Mouse (Mus musculus) intestine, postnatal 0 days (tissue): ENCODE data around the gene Ppp1cc. TPM values are rescaled to one million over a fixed set of nuclear protein-coding genes. Genes with fewer than 3 reads are reported as not detected.

Source experiments
- ATAC-seq: fragments of 200-750 bp; cut with Nextera tagmentation; 2 replicates; pipeline ENCODE4 v1.8.0; 2017; ENCODE audit warnings: mild to moderate bottlenecking, moderate TSS enrichment, moderate library complexity
- H3K27ac ChIP-seq: fragments of 300-500 bp; sonication (generic); 2 replicates; pipeline ENCODE4 v1.5.1; 2014; ENCODE audit warnings: mild to moderate bottlenecking, low read depth, low read length, moderate library complexity
- H3K27me3 ChIP-seq: fragments of 300-500 bp; sonication (generic); replicated peaks from 2 replicates; pipeline ENCODE4 v1.6.1; 2014; ENCODE audit warnings: low read length, mixed read lengths; ENCODE audit not compliant: control insufficient read depth, insufficient read depth
- H3K36me3 ChIP-seq: fragments of 300-500 bp; sonication (generic); 2 replicates; pipeline ENCODE4 v1.6.1; 2014; ENCODE audit warnings: mild to moderate bottlenecking, moderate library complexity; ENCODE audit not compliant: control insufficient read depth, insufficient read depth
- H3K4me1 ChIP-seq: fragments of 300-500 bp; sonication (generic); replicated peaks from 2 replicates; pipeline ENCODE4 v1.6.1; 2014; ENCODE audit warnings: antibody characterized with exemption, low read length, mixed read lengths; ENCODE audit not compliant: control insufficient read depth, insufficient read depth
- H3K4me2 ChIP-seq: fragments of 300-500 bp; sonication (generic); replicated peaks from 2 replicates; pipeline ENCODE4 v1.6.1; 2014; ENCODE audit warnings: low read depth, mild to moderate bottlenecking, moderate library complexity
- H3K4me3 ChIP-seq: fragments of 300-500 bp; sonication (generic); 2 replicates; pipeline ENCODE4 v1.5.1; 2014; ENCODE audit warnings: low read depth, low read length
- H3K9ac ChIP-seq: fragments of 300-500 bp; sonication (generic); 2 replicates; pipeline ENCODE4 v1.6.1; 2014; ENCODE audit warnings: mild to moderate bottlenecking, low read depth, low read length
- H3K9me3 ChIP-seq: fragments of 300-500 bp; sonication (generic); 2 replicates; pipeline ENCODE4 v1.6.1; 2016; ENCODE audit warnings: mixed run types; ENCODE audit not compliant: control insufficient read depth
- CTCF ChIP-seq: sonication (generic); IDR thresholded peaks from 2 replicates; pipeline ENCODE4 v1.5.1; 2016; ENCODE audit warnings: low read depth, mild to moderate bottlenecking, control low read depth, antibody characterized with exemption, moderate library complexity
- WGBS: fragments of 180-500 bp; shearing (Covaris S2); extraction: QIAGEN DNeasy Blood & Tissue Kit; methylation state at CpG from one replicate; pipeline ENCODE4 v1.1.7; 2014; 5-methylcytosine and 5-hydroxymethylcytosine counted together
- polyA plus RNA-seq: library from polyadenylated mRNA; unstranded; fragments of >200 nt; fragmentation: Nextera tagmentation; extraction: Ambion mirVana; gene quantifications from 2 replicates; pipeline ENCODE4 v1.2.1, GENCODE M21; 2015

Gene Ppp1cc
- polyA plus RNA-seq, 1 experiment from 2014 or later = 144 TPM

DNA sequence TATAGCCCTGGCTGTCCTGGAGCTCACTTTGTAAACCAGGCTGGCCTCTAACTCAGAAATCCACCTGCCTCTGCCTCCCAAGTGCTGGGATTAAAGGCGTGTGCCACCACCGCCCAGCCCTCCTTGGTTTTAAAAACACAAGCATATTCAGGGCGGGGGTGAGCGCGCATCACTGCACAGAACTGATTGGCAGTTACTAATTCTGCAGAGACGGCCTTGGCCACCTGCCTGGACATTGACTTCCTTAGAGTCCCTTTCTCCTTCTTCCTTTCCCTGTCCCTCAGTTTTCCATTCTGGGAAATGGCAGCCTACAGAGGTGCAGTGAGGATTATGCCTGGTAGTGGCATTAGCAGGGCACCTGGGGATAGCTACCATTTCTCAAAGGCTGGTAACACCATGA, 59.6 kb downstream of the Ppp1cc start:
- no peaks in the 10 kb centered on the region for H3K9me3 ChIP-seq
- H3K36me3 ChIP-seq = no peaks in the 10 kb centered on the region
- no peak overlapping the region for H3K27ac ChIP-seq
- 87% methylated on average over 6 of the region's 6 CpGs for WGBS
- no peak for ATAC-seq
- no peaks in the 10 kb centered on the region for H3K4me1 ChIP-seq
- TF ChIP-seq CTCF = no peak
- H3K27me3 ChIP-seq = no peaks in the 10 kb centered on the region
- no peak overlapping the region for H3K4me2 ChIP-seq
- no peak overlapping the region for H3K9ac ChIP-seq
- no peak overlapping the region for H3K4me3 ChIP-seq

DNA sequence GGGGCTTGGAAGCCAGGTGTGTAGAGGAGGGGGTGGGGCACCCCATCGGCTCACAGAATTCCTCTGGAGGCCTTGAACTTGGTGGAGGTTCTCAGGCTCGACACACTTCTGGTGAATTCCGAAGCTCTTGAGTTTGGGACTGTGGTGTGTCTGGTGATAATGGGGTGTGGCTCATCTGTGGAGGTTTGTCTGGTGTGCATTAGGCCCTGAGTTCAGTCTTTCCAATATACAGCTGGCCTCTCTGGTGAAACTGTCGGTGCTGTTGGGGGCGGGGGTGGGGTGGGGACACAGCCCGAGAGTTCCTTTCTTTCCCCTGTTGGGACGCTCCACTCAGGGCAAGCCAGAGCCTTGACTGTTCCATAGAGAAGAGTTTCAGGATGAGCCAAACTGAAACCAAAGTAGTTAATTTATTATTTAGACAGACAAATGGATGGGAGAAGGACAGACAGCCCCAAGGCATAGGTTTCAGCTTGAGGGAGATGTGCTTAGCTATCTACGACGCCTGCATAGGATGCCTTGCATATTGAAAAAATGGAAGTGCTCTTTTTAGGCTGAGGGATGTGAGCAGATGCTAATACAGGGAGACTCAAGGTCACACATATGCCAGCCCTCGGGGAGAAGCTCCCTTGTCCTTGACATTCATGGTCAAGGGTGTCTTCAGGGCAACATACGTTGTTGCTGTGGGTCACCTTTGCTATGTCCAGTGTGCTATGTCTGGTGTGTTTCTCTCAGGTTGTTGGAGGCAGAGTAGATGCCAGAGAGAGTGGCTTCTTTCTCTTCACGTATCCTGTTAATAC, 60.2 kb downstream of the Ppp1cc start:
- Histone ChIP-seq H3K4me3 (no peak overlapping the region), H3K27ac (no peak overlapping the region), H3K4me1 (no peaks in the 10 kb centered on the region), H3K9me3 (no peaks in the 10 kb centered on the region), H3K27me3 (no peaks in the 10 kb centered on the region), H3K4me2 (no peak overlapping the region), H3K36me3 (no peaks in the 10 kb centered on the region), H3K9ac (no peak overlapping the region)
- no peak for ATAC-seq
- TF ChIP-seq CTCF = no peak
- WGBS = 84% methylated on average over 12 of the region's 12 CpGs

DNA sequence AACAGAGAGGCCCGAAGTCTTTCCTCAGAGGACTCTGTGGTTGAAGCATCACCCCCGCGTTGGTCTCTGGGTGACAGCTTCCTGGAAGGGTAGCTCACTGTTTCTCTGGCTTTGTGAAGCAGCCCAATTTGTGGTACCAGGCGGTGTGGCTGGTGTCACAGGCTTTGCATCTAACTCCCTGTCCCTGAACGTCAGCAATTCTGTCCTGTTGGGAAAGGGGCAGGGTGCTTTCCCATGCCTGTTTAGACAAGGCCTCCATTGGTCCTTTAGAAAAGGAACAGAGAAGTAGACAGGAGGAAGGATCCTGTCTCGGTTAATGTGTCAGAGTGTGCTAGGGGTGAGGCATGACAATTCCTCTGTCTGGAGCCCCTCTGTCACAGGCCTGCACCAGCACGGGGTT, 60.9 kb downstream of the Ppp1cc start:
- H3K27ac ChIP-seq = no peak overlapping the region
- WGBS = 84% methylated on average over 7 of the region's 7 CpGs

DNA sequence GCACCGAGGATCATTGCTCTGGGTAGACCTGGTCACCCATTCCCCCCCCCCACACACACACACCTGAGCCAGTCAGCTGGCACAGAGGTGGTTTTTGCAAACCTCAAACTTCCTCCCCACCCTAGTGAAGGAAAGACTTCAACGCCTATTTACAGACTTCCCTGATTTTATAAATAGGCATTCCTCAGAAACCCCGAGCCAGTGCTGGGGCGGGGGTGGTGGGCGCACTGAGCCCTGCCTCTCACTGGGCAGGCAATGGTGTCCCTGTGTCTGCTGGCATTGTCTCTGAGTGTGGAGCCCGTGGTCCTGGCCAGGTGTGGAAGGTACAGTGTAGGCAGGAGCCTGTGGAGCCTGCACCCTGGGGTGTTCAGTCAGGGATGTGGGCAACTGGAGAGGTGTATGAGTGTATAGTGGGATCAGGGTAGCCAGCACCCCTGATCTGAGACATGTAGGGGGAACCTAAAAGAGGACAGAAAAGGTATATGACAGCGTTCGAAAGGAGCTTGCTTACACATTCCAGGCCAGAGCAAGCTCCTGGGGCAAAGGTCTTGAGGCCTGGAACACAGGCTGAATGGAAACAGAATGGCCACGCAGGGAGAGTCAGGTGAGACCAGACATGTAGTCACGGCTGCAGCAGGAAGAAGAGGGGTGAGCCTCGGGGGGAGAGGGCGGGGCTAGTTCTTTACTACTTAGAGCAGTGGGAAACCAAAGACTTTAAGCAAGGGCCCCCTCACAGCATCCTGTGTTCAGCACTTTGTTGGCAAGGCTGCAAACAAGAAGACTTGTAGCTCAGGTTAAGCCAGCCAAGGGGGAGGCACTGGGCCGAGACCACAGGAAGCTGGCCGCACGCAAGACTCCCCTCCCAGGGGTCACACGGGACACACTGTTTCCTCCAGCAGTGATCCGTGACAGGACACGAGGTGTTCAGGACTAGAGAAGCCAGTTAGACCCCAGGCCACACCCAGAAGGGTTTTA, 61.9 kb downstream of the Ppp1cc start:
- peak; percentile 46; the same call in 1 of the 2 replicates for ATAC-seq
- no peaks in the 10 kb centered on the region for H3K4me1 ChIP-seq
- H3K27ac ChIP-seq = no peak overlapping the region
- H3K36me3 ChIP-seq = no peaks in the 10 kb centered on the region
- no peaks in the 10 kb centered on the region for H3K9me3 ChIP-seq
- H3K4me3 ChIP-seq = no peak overlapping the region
- H3K4me2 ChIP-seq = no peak overlapping the region
- TF ChIP-seq CTCF = no peak
- WGBS = 49% methylated on average over 18 of the region's 18 CpGs
- no peaks in the 10 kb centered on the region for H3K27me3 ChIP-seq
- no peak overlapping the region for H3K9ac ChIP-seq

More for the DNA sequence above, 60.9 kb downstream of the Ppp1cc start:
- no peak overlapping the region for H3K4me3 ChIP-seq
- no peaks in the 10 kb centered on the region for H3K9me3 ChIP-seq
- H3K36me3 ChIP-seq = no peaks in the 10 kb centered on the region
- no peak overlapping the region for H3K9ac ChIP-seq
- H3K4me1 ChIP-seq = no peaks in the 10 kb centered on the region
- ATAC-seq = no peak
- no peaks in the 10 kb centered on the region for H3K27me3 ChIP-seq
- TF ChIP-seq CTCF = no peak
- no peak overlapping the region for H3K4me2 ChIP-seq

DNA sequence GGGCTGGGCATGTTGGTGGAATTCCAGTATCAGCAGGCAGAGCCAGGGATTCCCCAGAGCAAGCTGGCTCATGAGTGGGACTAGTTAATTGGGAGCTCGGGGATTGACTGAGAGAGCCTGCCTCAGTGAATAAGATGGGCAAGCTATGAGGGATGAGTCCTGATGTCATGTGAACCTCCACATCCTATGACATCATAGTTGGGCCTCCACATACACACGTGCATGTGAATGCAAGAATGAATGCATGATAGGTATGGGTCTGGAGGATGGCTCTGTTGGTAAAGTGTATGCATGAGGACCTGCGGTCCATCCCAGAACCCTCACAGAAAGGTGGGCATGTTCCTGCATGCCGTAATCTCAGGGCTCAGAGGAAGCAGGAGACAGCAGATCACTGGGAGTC, 63.0 kb downstream of the Ppp1cc start:
- no peak overlapping the region for H3K4me3 ChIP-seq
- no peaks in the 10 kb centered on the region for H3K9me3 ChIP-seq
- H3K4me2 ChIP-seq = no peak overlapping the region
- 86% methylated on average over 4 of the region's 4 CpGs for WGBS
- no peak for TF ChIP-seq CTCF
- H3K27me3 ChIP-seq = no peaks in the 10 kb centered on the region
- H3K4me1 ChIP-seq = no peaks in the 10 kb centered on the region
- no peak for ATAC-seq
- H3K9ac ChIP-seq = no peak overlapping the region
- no peak overlapping the region for H3K27ac ChIP-seq
- H3K36me3 ChIP-seq = no peaks in the 10 kb centered on the region

DNA sequence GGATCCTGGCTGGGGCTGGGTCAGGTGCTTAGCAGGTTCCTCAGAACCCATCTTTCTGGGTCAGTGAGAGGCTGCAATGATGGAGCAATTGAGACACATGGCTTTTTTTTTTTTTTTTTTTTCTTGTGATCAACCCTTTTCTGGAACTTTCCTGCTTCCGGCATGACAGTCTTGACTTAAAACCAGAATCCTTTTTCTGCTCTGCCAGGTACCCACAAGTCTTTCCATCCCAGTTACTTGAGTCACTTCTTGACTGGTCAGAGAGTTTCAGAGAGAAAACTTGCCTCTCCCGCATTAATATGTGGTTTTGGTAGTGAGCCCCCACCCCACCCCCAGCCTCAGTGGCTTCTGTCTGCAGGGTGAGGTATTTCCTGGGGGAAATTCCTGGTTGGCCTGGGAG, 66.2 kb downstream of the Ppp1cc start:
- Histone ChIP-seq H3K4me3 (no peak overlapping the region), H3K9me3 (no peaks in the 10 kb centered on the region), H3K4me1 (no peaks in the 10 kb centered on the region), H3K4me2 (no peak overlapping the region), H3K36me3 (no peaks in the 10 kb centered on the region), H3K27me3 (no peaks in the 10 kb centered on the region), H3K27ac (no peak overlapping the region), H3K9ac (no peak overlapping the region)
- ATAC-seq = no peak
- WGBS = 93% methylated on average over 2 of the region's 2 CpGs
- no peak for TF ChIP-seq CTCF

Other genes with a start within 250 kb of the Ppp1cc start
- gene Cux2, start 108.2 kb upstream of the Ppp1cc start, polyA plus RNA-seq = 1.5 and 1.9 TPM in 2 replicates
- not detected in 2 replicates for gene Myl2, start 57.3 kb upstream of the Ppp1cc start, polyA plus RNA-seq
- gene Ccdc63, start 17.5 kb upstream of the Ppp1cc start, polyA plus RNA-seq = not detected in 2 replicates
- gene Hvcn1, start 48.5 kb downstream of the Ppp1cc start, polyA plus RNA-seq = 3.6 TPM in 2 replicates
- gene Tctn1, start 106.2 kb downstream of the Ppp1cc start, polyA plus RNA-seq = 1.6 and 1.9 TPM in 2 replicates
- 13.0 and 13.6 TPM in 2 replicates for gene Pptc7, start 126.1 kb downstream of the Ppp1cc start, polyA plus RNA-seq
- 4.6 and 4.9 TPM in 2 replicates for gene Rad9b, start 196.0 kb downstream of the Ppp1cc start, polyA plus RNA-seq
- 333 and 338 TPM in 2 replicates for gene Vps29, start 196.1 kb downstream of the Ppp1cc start, polyA plus RNA-seq
- gene Gpn3, start 213.6 kb downstream of the Ppp1cc start, polyA plus RNA-seq = 34.1 and 37.3 TPM in 2 replicates
- gene Fam216a, start 214.1 kb downstream of the Ppp1cc start, polyA plus RNA-seq = 15.1 and 15.9 TPM in 2 replicates
- 166 and 171 TPM in 2 replicates for gene Arpc3, start 233.6 kb downstream of the Ppp1cc start, polyA plus RNA-seq